In the genomic region with DNA sequence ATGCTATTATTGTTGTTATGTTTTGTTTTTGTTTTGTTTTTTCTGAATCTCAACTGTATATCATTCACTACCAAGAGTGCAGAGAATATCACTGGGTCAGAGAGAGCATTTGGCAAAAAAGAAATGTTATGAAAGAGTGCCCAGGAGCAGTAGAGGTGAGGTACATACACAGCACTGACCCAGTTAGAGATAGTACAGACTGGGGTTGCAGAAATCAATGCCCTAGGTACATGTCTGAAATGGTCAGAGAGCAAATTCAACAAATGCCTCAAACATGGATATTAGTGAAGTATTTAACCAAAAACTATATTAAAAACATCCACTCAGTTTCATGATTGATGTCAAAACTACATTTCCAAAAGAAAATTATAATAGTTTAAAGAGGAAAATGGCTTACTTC, we compare ENCODE assay signal across 18 mouse cellular contexts.
DNase-seq lines count a peak whose midpoint lies in the region; ATAC-seq and TF ChIP-seq lines count a peak whose summit lies in the region.
"Had no signal": no experiment of that assay in that cellular context is flagged by ENCODE, and none has a peak within 500 bp of the region (broad histone marks: within the 10 kb centered on the region; RNA-seq: fewer than 3 reads in every experiment).

No protein-coding gene starts in this region.

- no peaks in the 10 kb centered on the region for H3K36me3 ChIP-seq in liver, adult 2 months (ENCODE audit: control insufficient read depth, insufficient read depth, low read length)
- no peaks in the 10 kb centered on the region for H3K36me3 ChIP-seq in liver, postnatal 0 days (replicated peaks; ENCODE audit: insufficient read depth, low read length)
- H3K36me3 ChIP-seq: G1E had no signal

- TF ChIP-seq EP300 in liver, postnatal 0 days (IDR thresholded peaks at IDR 0.05; ENCODE audit: low read depth), result no peak

- H3K79me2 ChIP-seq in liver, adult 2 months (ENCODE audit: control insufficient read depth, insufficient read depth, low read length), result no peaks in the 10 kb centered on the region

- no peaks in the 10 kb centered on the region for H3K9me3 ChIP-seq in liver, postnatal 0 days (ENCODE audit: low read length)

- H3K4me3 ChIP-seq in liver, adult 2 months (ENCODE audit: insufficient read depth, low read depth, low read length), result no peak overlapping the region
- no peak overlapping the region for H3K4me3 ChIP-seq in liver, postnatal 0 days (ENCODE audit: low read depth, low read length)

- no peak overlapping the region for H3K9ac ChIP-seq in liver, adult 2 months (ENCODE audit: low read depth, low read length)
- H3K9ac ChIP-seq in liver, postnatal 0 days (replicated peaks), result no peak overlapping the region

- no peaks in the 10 kb centered on the region for H3K27me3 ChIP-seq in liver, adult 2 months (ENCODE audit: control insufficient read depth, insufficient read depth, low read length)
- no peaks in the 10 kb centered on the region for H3K27me3 ChIP-seq in liver, postnatal 0 days (ENCODE audit: insufficient read depth, low read length)
- H3K27me3 ChIP-seq: CH12.LX, Patski had no signal

- peak; percentile 91 for DNase-seq in liver, adult 2 months (ENCODE audit: extremely low read depth, low read depth, low spot score)
- DNase-seq in liver, postnatal 0 days, result no peak
- DNase-seq: adrenal gland, adult 2 months; adrenal gland, adult 8-10 months; adrenal gland, postnatal 10 days; adrenal gland, postnatal 14 days; adrenal gland, postnatal 25 days; adrenal gland, postnatal 36 days; B cell, adult 2 months; cerebellum, adult 11 months; cerebellum, adult 11-12 months; cerebellum, adult 18-20 months; cerebellum, adult 2 months had no signal

- H3K4me1 ChIP-seq in liver, adult 2 months (ENCODE audit: control insufficient read depth, insufficient read depth, low read length), result peaks cover 4% of the 10 kb centered on the region; the same call in 1 of the 2 replicates
- no peaks in the 10 kb centered on the region for H3K4me1 ChIP-seq in liver, postnatal 0 days (ENCODE audit: insufficient read depth)

- TF ChIP-seq CTCF in liver, adult 2 months (IDR thresholded peaks at IDR 0.05; ENCODE audit: low read depth, low read length), result no peak
- TF ChIP-seq CTCF in liver, postnatal 0 days (IDR thresholded peaks at IDR 0.05; ENCODE audit: low read depth), result no peak

- no peak for ATAC-seq in liver, postnatal 0 days
- ATAC-seq: activated CD4-positive, CD25-positive, alpha-beta regulatory T cell, adult 4 months; CD4-positive, CD25-positive, alpha-beta regulatory T cell, adult 4 months; Patski had no signal

- H3K4me2 ChIP-seq in liver, postnatal 0 days (ENCODE audit: low read depth, low read length), result no peak overlapping the region

- no peak for TF ChIP-seq POLR2A in liver, adult 2 months (IDR thresholded peaks at IDR 0.05; ENCODE audit: extremely low read depth, insufficient read depth, low read length)

- H3K27ac ChIP-seq in liver, adult 2 months (replicated peaks; ENCODE audit: insufficient read depth, low read depth, low read length), result no peak overlapping the region
- H3K27ac ChIP-seq in liver, postnatal 0 days (ENCODE audit: low read depth), result no peak overlapping the region
